ENCODE assay signal across 10 mouse cellular contexts in the genomic region with DNA sequence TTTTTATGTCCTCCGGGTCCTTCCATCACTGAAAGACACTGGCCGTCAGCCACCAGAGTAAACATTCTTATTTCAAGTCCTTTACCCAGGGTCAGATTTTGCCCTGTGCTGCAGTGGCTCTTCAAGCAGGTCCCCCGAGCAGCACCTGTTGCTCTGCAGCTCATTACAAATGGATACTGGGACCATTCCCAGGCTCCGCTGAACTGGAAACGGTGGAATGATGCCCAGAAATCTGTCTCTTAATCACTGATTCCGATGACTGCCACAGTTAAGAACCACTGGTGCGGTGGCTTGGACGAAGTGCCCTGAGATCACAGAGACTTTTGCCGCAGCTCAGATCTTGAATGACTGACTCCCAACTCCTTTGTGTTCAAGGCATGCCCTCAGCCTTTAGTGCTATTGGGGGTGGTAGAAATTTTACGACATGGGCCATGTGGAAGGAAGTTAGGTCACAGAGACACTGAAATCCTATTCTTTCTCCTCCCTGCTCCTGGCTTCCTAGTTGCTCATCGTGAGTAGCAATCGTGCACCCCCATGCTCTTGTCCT.
DNase-seq lines count a peak whose midpoint lies in the region; ATAC-seq and TF ChIP-seq lines count a peak whose summit lies in the region.
"Had no signal": no experiment of that assay in that cellular context is flagged by ENCODE, and none has a peak within 500 bp of the region (broad histone marks: within the 10 kb centered on the region; RNA-seq: fewer than 3 reads in every experiment).

No protein-coding gene starts in this region.

- H3K4me3 ChIP-seq in gastrocnemius, adult 2 months, result peak overlapping the region; percentile 13; the same call in 1 of the 2 replicates

- H3K27ac ChIP-seq in gastrocnemius, adult 2 months, result no peak overlapping the region

- ATAC-seq in megakaryocyte-erythroid progenitor cell, adult 5-6 weeks (replicated peaks; ENCODE audit: low FRiP score, low TSS enrichment, poor library complexity, severe bottlenecking), result no peak
- ATAC-seq: activated CD4-positive, CD25-positive, alpha-beta regulatory T cell, adult 4 months; inflammation-experienced regulatory T-cells, adult 6 months had no signal

- no peak for TF ChIP-seq CTCF in gastrocnemius, adult 2 months (IDR thresholded peaks at IDR 0.05)

- intact Hi-C loops in gastrocnemius, adult 2 months (cut with DNase I), result no loop called here

- DNase-seq in gastrocnemius, adult 2 months, result no peak
- no peak for DNase-seq in gastrocnemius, postnatal 25 days
- peak; percentile 6 for DNase-seq in right cerebral cortex, postnatal 14 days
- no peak for DNase-seq in right cerebral cortex, postnatal 36 days (ENCODE audit: low spot score in 2 of 2)
- DNase-seq in kidney, postnatal 36 days, result peak; percentile 60 to 66
- DNase-seq in urinary bladder, adult 18-20 months (ENCODE audit: low spot score in 2 of 2), result no peak
- no peak for DNase-seq in urinary bladder, postnatal 10 days (ENCODE audit: low spot score)

Comparison
In these comparisons a context has a peak if more than half of its experiments do, and no peak if none do; other contexts are left out.
1. DNase-seq: peak in right cerebral cortex, postnatal 14 days (single experiment) and kidney, postnatal 36 days (2 of 2); none in gastrocnemius, adult 2 months (single experiment), gastrocnemius, postnatal 25 days (single experiment), right cerebral cortex, postnatal 36 days (0 of 2), urinary bladder, adult 18-20 months (0 of 2) and urinary bladder, postnatal 10 days (single experiment).